Mouse (Mus musculus) myocyte (in vitro differentiated cells): ENCODE data around the gene Ddx46.

Source experiments
- CEBPB ChIP-seq: IDR thresholded peaks from 2 replicates; pipeline ENCODE4 v1.6.1; 2011; ENCODE audit warnings: mild to moderate bottlenecking, moderate library complexity; ENCODE audit not compliant: poor library complexity, insufficient read depth, severe bottlenecking
- E2F4 ChIP-seq: IDR thresholded peaks from one replicate; pipeline ENCODE4 v1.6.1; 2011; ENCODE audit warnings: mild to moderate bottlenecking, control low read depth, moderate library complexity; ENCODE audit not compliant: insufficient read depth
- MAX ChIP-seq: IDR thresholded peaks from one replicate; pipeline ENCODE4 v1.6.1; 2011; ENCODE audit warnings: low read depth, mild to moderate bottlenecking, control low read depth
- MYOG ChIP-seq, 3 experiments: IDR thresholded peaks; one replicate each; pipeline ENCODE4 v1.6.1; 2011; ENCODE audit warnings: control low read depth in 2 of 3, low read depth in 2 of 3, mild to moderate bottlenecking in 2 of 3; ENCODE audit not compliant: insufficient read length in 2 of 3, control insufficient read depth in 1 of 3, insufficient read depth in 1 of 3
- POLR2A ChIP-seq: IDR thresholded peaks from one replicate; pipeline ENCODE4 v1.6.1; 2011; ENCODE audit warnings: low read depth, mild to moderate bottlenecking, control low read depth, moderate library complexity; ENCODE audit not compliant: insufficient read length
- POLR2AphosphoS2 ChIP-seq: IDR thresholded peaks from one replicate; pipeline ENCODE4 v1.6.1; 2011; ENCODE audit warnings: low read depth, control low read depth; ENCODE audit not compliant: insufficient read length
- SRF ChIP-seq: IDR thresholded peaks from one replicate; pipeline ENCODE4 v1.6.1; 2011; ENCODE audit warnings: low read depth; ENCODE audit not compliant: control insufficient read depth, insufficient read length
- USF1 ChIP-seq: IDR thresholded peaks from one replicate; pipeline ENCODE4 v1.6.1; 2011; ENCODE audit warnings: low read depth, mild to moderate bottlenecking, control low read depth, moderate library complexity

GRCm38 (mm10) chr13:55635146-55635571 is 332 bp downstream of the Ddx46 start:
- TF ChIP-seq POLR2A (no peak), CEBPB (no peak), MAX (no peak), POLR2AphosphoS2 (no peak), SRF (no peak), USF1 (no peak), E2F4 (no peak), MYOG (IDR thresholded peaks at IDR 0.05; ENCODE audit: control insufficient read depth in 1 of 3, insufficient read depth in 1 of 3, insufficient read length in 2 of 3, low read depth in 2 of 3) (no peak)
